Mouse (Mus musculus) heart, adult 2 months (tissue): ENCODE results near the gene Enah. TPM values are rescaled to one million over a fixed set of nuclear protein-coding genes. Genes with fewer than 3 reads are reported as not detected.

ENCODE experiments used
- DNase-seq, 2 experiments: peaks; one replicate each; pipeline ENCODE4 v3.0.0; 2021
- H3K27ac ChIP-seq: fragments of 200-600 bp; 2 replicates; pipeline ENCODE4 v1.8.1; 2022
- H3K27me3 ChIP-seq: fragments of 200-500 bp; 2 replicates; pipeline ENCODE4 v1.6.1; 2012; ENCODE audit warnings: mild to moderate bottlenecking, low read length, inconsistent platforms, mixed read lengths; ENCODE audit not compliant: control insufficient read depth, insufficient read depth
- H3K36me3 ChIP-seq: fragments of 200-500 bp; 2 replicates; pipeline ENCODE4 v1.6.1; 2012; ENCODE audit warnings: low read length, inconsistent platforms; ENCODE audit not compliant: control insufficient read depth, insufficient read depth
- H3K4me1 ChIP-seq: fragments of 200-500 bp; 2 replicates; pipeline ENCODE4 v1.6.1; 2011; ENCODE audit warnings: low read length; ENCODE audit not compliant: control insufficient read depth, insufficient read depth
- H3K4me3 ChIP-seq: fragments of 200-600 bp; 2 replicates; pipeline ENCODE4 v1.8.1; 2022
- H3K79me2 ChIP-seq: fragments of 200-500 bp; replicated peaks from 2 replicates; pipeline ENCODE4 v1.6.1; 2012; ENCODE audit warnings: mild to moderate bottlenecking, inconsistent platforms, low read length, moderate library complexity, mixed read lengths; ENCODE audit not compliant: control insufficient read depth, insufficient read depth
- H3K9ac ChIP-seq: fragments of 200-500 bp; 2 replicates; pipeline ENCODE4 v1.6.1; 2012; ENCODE audit warnings: low read depth, mild to moderate bottlenecking, control low read depth, inconsistent platforms, low read length, mixed read lengths
- CTCF ChIP-seq: fragments of 200-600 bp; IDR thresholded peaks from 2 replicates; pipeline ENCODE4 v1.8.1; 2022; ENCODE audit warnings: antibody characterized with exemption, mild to moderate bottlenecking, moderate library complexity
- EP300 ChIP-seq: fragments of 200-500 bp; IDR thresholded peaks from 2 replicates; pipeline ENCODE4 v1.6.1; 2011; ENCODE audit warnings: low read depth, low read length, control low read depth; ENCODE audit not compliant: insufficient read depth
- POLR2A ChIP-seq: fragments of 200-500 bp; IDR thresholded peaks from 2 replicates; pipeline ENCODE4 v1.6.1; 2011; ENCODE audit warnings: mild to moderate bottlenecking, low read depth, low read length, control low read depth; ENCODE audit not compliant: insufficient read depth
- WGBS: fragments of 180-500 bp; shearing (Covaris S2); methylation state at CpG from one replicate; pipeline ENCODE4 v1.1.7; 2018; 5-methylcytosine and 5-hydroxymethylcytosine counted together
- intact Hi-C: fragments of 180-260 bp; cut with DNase I; formaldehyde crosslinking; loops from one replicate; pipeline ENCODE4 v1.15.1; 2025
- polyA plus RNA-seq: library from polyadenylated mRNA; depleted of rRNA; stranded (reverse); fragments of >200 nt; gene quantifications from 2 replicates; pipeline ENCODE4 v1.2.3, GENCODE M21; 2012
- total RNA-seq, 2 experiments: library from RNA; stranded (reverse); gene quantifications; 2 replicates each; pipeline ENCODE4 v1.2.3; 2021

The Enah gene
- total and polyA plus RNA-seq, 3 experiments, result 28.3 to 124 (median 101) TPM

DNA sequence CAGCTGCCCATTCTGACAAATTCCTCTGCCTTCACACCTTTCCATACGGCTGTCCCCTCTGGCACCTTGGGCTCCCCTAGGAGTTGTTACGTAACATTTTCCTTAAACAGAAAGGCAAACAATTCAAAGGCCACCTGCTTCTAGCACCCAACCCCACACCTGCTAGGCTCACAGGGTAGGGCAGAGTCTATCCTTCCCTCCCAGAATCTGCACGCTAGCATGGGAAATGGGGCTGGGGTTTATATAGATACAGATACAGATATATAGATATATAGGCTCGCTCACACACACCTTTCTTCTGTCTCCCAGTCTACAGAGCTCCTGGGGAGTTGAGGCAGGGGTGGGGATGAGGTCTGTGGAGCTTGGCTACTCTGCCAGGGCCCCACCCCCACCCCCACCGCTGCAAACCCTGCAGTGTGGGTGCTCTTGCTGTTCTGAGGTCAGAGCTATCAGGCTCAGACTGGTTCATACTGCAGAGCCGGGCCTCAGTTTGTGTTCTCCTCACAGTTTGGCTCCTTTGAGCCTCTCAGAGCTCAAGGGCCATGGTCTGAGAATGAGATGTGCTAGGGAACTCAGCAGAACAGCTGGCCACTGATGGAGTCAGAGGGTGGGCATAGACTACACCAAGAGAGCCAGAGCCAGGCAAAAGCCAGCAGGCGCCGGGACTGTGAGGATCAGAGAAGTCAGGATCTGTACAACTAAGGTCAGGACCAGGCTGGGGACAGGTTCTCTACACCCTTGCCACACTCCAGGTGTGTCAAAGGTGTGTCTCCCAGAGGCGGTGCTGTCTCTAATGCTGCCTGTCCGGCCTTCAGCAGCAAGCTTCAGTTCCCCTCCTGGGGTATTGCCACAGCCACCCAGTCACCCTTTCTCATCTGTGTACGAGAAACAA lies 154.6 kb downstream of the Enah start:
- Histone ChIP-seq H3K27me3 (no peaks in the 10 kb centered on the region), H3K9ac (no peak overlapping the region), H3K4me3 (no peak overlapping the region), H3K36me3 (no peaks in the 10 kb centered on the region), H3K27ac (no peak overlapping the region), H3K79me2 (no peaks in the 10 kb centered on the region), H3K4me1 (peaks cover 1% of the 10 kb centered on the region; the same call in 1 of the 2 replicates)
- no peak for DNase-seq
- no peak for TF ChIP-seq POLR2A
- TF ChIP-seq CTCF, result no peak
- TF ChIP-seq EP300, result no peak
- WGBS, result 80% methylated on average over 11 of the region's 11 CpGs
- intact Hi-C loops, result loop anchor here (5.0 kb wide), 1 partner anchor 73 kb away; no protein-coding TSS in a partner anchor

DNA sequence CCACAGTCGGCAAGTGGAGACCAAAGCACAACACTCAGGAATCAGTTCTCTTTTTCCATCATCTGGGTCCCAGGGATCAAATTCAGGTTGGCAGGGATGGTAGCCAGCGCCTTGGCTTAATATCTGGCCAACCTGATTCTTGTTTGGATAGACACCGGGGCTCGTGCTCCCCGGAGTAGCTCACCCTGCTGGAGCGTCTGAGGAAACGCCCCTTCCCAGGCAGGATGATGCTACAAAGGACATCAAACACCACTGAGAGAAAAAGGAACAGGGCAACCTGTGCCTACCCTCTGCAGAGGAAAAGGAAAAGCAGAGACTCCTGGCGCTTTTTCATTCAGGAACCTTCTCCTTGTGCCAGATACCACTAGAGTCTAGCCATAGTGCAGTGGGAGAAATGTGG lies 156.4 kb downstream of the Enah start:
- H3K9ac ChIP-seq, result no peak overlapping the region
- TF ChIP-seq CTCF, result no peak
- no peak for TF ChIP-seq POLR2A
- no peak for TF ChIP-seq EP300
- H3K4me3 ChIP-seq, result no peak overlapping the region
- DNase-seq, result no peak
- H3K4me1 ChIP-seq, result peaks cover 1% of the 10 kb centered on the region; the same call in 1 of the 2 replicates
- no peaks in the 10 kb centered on the region for H3K79me2 ChIP-seq
- WGBS, result 50% methylated on average over 8 of the region's 8 CpGs
- intact Hi-C loops, result loop anchor here (5.0 kb wide), 1 partner anchor 71 kb away; no protein-coding TSS in a partner anchor
- no peak overlapping the region for H3K27ac ChIP-seq
- no peaks in the 10 kb centered on the region for H3K36me3 ChIP-seq
- H3K27me3 ChIP-seq, result no peaks in the 10 kb centered on the region

DNA sequence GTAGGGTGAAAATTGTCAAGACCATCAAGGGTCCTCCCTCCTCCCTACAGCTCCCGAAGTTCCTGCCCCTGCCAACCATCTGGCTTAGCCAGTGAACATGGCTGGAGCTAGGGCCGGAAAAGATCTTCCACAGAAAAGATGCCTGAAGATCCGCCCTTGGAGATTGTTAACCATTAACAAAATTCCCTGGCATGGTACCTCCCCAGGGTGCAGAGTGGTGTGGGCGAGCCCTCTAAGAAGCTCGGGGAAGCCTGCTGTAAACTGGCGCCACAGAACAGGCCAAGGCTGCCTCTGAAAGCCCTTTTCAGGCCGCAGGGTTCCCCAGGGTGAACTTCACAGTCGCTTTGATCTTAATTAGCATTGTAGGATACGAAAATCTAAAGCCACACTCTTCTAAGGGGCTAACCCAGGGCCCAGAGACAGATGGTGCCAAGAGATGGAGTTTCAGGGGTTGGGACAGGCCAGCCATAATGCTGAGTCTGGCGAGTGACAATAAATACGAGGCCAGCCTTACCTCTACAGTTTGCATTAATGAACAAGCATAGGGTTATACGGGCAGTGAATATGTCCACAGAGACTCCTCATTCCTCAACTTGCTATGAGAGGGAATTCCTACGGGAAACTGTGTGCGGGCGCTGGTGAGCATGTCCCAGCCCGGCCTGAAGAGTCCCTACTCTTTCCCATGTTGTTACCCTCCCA lies 157.0 kb downstream of the Enah start:
- intact Hi-C loops, result loop anchor here (5.0 kb wide), 1 partner anchor 71 kb away; no protein-coding TSS in a partner anchor
- no peak for DNase-seq
- WGBS, result 83% methylated on average over 16 of the region's 16 CpGs

DNA sequence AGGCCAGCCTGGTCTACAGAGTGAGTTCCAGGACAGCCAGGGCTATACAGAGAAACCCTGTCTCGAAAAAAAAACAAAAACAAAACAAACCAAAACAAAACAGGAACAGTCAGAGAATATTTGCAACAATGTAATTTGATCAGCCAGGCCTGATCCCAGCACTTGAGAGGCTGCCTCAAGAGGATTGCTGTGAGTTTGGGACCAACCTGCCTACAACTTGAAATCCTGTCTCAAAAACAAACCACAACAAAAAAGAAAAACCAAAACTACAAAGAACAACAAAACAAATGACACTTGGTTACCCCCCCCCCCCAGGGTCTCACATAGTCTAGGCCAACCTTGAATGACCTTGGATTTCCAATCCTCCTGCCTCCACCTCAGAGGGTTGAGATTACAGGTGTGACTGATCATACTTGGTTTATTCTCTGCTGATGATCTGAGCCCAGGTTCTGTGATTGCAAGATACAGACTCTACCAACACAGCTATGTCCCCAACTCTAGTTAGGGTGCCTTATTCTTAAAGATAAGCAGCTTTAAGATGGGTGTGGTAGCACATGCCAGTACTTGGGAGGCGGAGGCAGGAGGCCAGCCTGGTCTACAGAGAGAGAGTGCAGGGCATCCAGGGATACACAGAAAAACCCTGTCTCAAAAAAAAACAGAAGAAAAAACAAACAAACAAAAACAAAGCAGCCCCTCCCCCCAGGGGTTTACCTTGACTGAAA lies 158.4 kb downstream of the Enah start:
- Histone ChIP-seq H3K4me3 (no peak overlapping the region), H3K27me3 (no peaks in the 10 kb centered on the region), H3K4me1 (peaks cover 1% of the 10 kb centered on the region; the same call in 1 of the 2 replicates), H3K27ac (peak overlapping the region; percentile 81), H3K79me2 (no peaks in the 10 kb centered on the region), H3K36me3 (no peaks in the 10 kb centered on the region), H3K9ac (no peak overlapping the region)
- TF ChIP-seq CTCF (no peak), EP300 (no peak), POLR2A (no peak)
- WGBS, result 86% methylated on average over 2 of the region's 2 CpGs
- no peak for DNase-seq
- intact Hi-C loops, result loop anchor here (2.0 to 5.0 kb wide), 2 partner anchors 19 to 69 kb away; partner anchors contain the start of gene Lbr

More for the DNA sequence above, 157.0 kb downstream of the Enah start:
- H3K9ac ChIP-seq, result no peak overlapping the region
- no peaks in the 10 kb centered on the region for H3K27me3 ChIP-seq
- no peak overlapping the region for H3K27ac ChIP-seq
- H3K4me3 ChIP-seq, result no peak overlapping the region
- H3K36me3 ChIP-seq, result no peaks in the 10 kb centered on the region
- no peaks in the 10 kb centered on the region for H3K79me2 ChIP-seq
- peaks cover 1% of the 10 kb centered on the region; the same call in 1 of the 2 replicates for H3K4me1 ChIP-seq
- TF ChIP-seq EP300 (no peak), CTCF (no peak), POLR2A (no peak)

DNA sequence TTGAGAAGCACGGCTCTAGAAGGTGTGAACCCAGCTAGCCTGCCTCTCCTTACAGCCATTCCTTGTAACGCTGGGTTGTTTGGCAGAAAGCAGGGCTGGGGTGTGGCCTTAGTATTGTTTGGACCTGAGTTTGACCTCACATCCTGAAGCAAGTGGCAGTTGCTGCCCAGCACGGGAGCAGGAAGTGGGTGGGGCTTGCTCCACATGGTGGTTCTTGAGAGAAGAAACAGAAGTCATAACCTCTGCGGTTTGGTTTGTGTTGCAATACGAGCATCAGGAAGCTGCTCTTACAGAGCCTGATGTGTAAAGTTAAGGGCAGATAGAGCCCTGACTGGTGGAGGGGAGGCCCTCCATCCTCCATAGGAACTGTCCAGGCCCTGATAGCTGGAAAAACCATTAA lies 159.1 kb downstream of the Enah start:
- 18% methylated on average over 5 of the region's 5 CpGs for WGBS
- no peak for TF ChIP-seq CTCF
- TF ChIP-seq POLR2A, result peak; percentile 75
- peak; percentile 97 for TF ChIP-seq EP300
- peak overlapping the region; percentile 81 for H3K27ac ChIP-seq

More for the DNA sequence above, 159.1 kb downstream of the Enah start:
- no peaks in the 10 kb centered on the region for H3K36me3 ChIP-seq
- H3K4me3 ChIP-seq, result no peak overlapping the region
- no peak overlapping the region for H3K9ac ChIP-seq
- no peaks in the 10 kb centered on the region for H3K79me2 ChIP-seq
- H3K4me1 ChIP-seq, result peaks cover 1% of the 10 kb centered on the region; the same call in 1 of the 2 replicates
- DNase-seq, result peak; percentile 79 to 91
- intact Hi-C loops, result loop anchor here (2.0 to 5.0 kb wide), 2 partner anchors 18 to 68 kb away; partner anchors contain the start of gene Lbr
- H3K27me3 ChIP-seq, result no peaks in the 10 kb centered on the region
